Mouse (Mus musculus): ENCODE data around the gene Dis3l. TPM values are rescaled to one million over a fixed set of nuclear protein-coding genes. Genes with fewer than 3 reads are reported as not detected.

The Dis3l gene
- total and polyA plus RNA-seq, 2 experiments, result 7.7 to 10.8 TPM

- Histone ChIP-seq H3K79me2 (ENCODE audit: control insufficient read depth, insufficient read depth, low read length) (no peaks in the 10 kb centered on the region), H3K36me3 (ENCODE audit: control insufficient read depth, insufficient read depth, low read length) (no peaks in the 10 kb centered on the region), H3K4me3 (ENCODE audit: insufficient read depth, low read depth, low read length) (no peak overlapping the region), H3K9ac (ENCODE audit: low read depth, low read length) (no peak overlapping the region), H3K4me1 (ENCODE audit: control insufficient read depth, insufficient read depth, low read length) (no peaks in the 10 kb centered on the region), H3K27ac (replicated peaks; ENCODE audit: insufficient read depth, low read depth, low read length) (no peak overlapping the region), H3K27me3 (ENCODE audit: control insufficient read depth, insufficient read depth, low read length) (no peaks in the 10 kb centered on the region)
- no peak for DNase-seq (ENCODE audit: extremely low read depth, low read depth, low spot score)
- WGBS, result 86% methylated on average over 4 of the region's 4 CpGs
- TF ChIP-seq CTCF (IDR thresholded peaks at IDR 0.05; ENCODE audit: low read depth, low read length), result no peak
- no peak for TF ChIP-seq POLR2A (IDR thresholded peaks at IDR 0.05; ENCODE audit: extremely low read depth, insufficient read depth, low read length)
Observed at GRCm38 (mm10) chr9:64261023-64261422, 80.1 kb downstream of the Dis3l start.

GRCm38 (mm10) chr9:64259906-64260305 lies 81.2 kb downstream of the Dis3l start:
- no peaks in the 10 kb centered on the region for H3K27me3 ChIP-seq (ENCODE audit: control insufficient read depth, insufficient read depth, low read length)
- H3K36me3 ChIP-seq (ENCODE audit: control insufficient read depth, insufficient read depth, low read length), result no peaks in the 10 kb centered on the region
- DNase-seq (ENCODE audit: extremely low read depth, low read depth, low spot score), result no peak
- TF ChIP-seq CTCF (IDR thresholded peaks at IDR 0.05; ENCODE audit: low read depth, low read length) (no peak), POLR2A (IDR thresholded peaks at IDR 0.05; ENCODE audit: extremely low read depth, insufficient read depth, low read length) (no peak)
- no peak overlapping the region for H3K9ac ChIP-seq (ENCODE audit: low read depth, low read length)
- no peak overlapping the region for H3K4me3 ChIP-seq (ENCODE audit: insufficient read depth, low read depth, low read length)
- no peak overlapping the region for H3K27ac ChIP-seq (replicated peaks; ENCODE audit: insufficient read depth, low read depth, low read length)
- no peaks in the 10 kb centered on the region for H3K79me2 ChIP-seq (ENCODE audit: control insufficient read depth, insufficient read depth, low read length)
- H3K4me1 ChIP-seq (ENCODE audit: control insufficient read depth, insufficient read depth, low read length), result no peaks in the 10 kb centered on the region
- 93% methylated on average over 5 of the region's 5 CpGs for WGBS

Other genes starting within 250 kb of the Dis3l start
- not detected in 2 replicates for gene Lctl, start 224.1 kb downstream of the Dis3l start, total RNA-seq (2014; rRNA removed)
- gene Lctl, start 224.1 kb downstream of the Dis3l start, polyA plus RNA-seq (2012; rRNA removed), result not detected in 2 replicates
- gene Zwilch, start 168.2 kb downstream of the Dis3l start, total RNA-seq (2014; rRNA removed), result 0.94 and 1.6 TPM in 2 replicates
- gene Zwilch, start 168.2 kb downstream of the Dis3l start, polyA plus RNA-seq (2012; rRNA removed), result 0.12 and 0.25 TPM in 2 replicates
- gene Rpl4, start 167.9 kb downstream of the Dis3l start, total RNA-seq (2014; rRNA removed), result 401 and 408 TPM in 2 replicates
- gene Rpl4, start 167.9 kb downstream of the Dis3l start, polyA plus RNA-seq (2012; rRNA removed), result 250 and 270 TPM in 2 replicates
- 11.2 and 13.9 TPM in 2 replicates for gene Snapc5, start 162.0 kb downstream of the Dis3l start, total RNA-seq (2014; rRNA removed)
- 5.6 and 7.3 TPM in 2 replicates for gene Snapc5, start 162.0 kb downstream of the Dis3l start, polyA plus RNA-seq (2012; rRNA removed)
- 0.09 TPM in 1 of 2 replicates, not detected in the other for gene Uchl4, start 106.1 kb downstream of the Dis3l start, total RNA-seq (2014; rRNA removed)
- gene Uchl4, start 106.1 kb downstream of the Dis3l start, polyA plus RNA-seq (2012; rRNA removed), result not detected in 2 replicates
- gene Map2k1, start 87.7 kb downstream of the Dis3l start, total RNA-seq (2014; rRNA removed), result 34.7 and 40.3 TPM in 2 replicates
- gene Map2k1, start 87.7 kb downstream of the Dis3l start, polyA plus RNA-seq (2012; rRNA removed), result 26.4 and 26.8 TPM in 2 replicates
- 5.7 and 6.0 TPM in 2 replicates for gene Tipin, start 59.7 kb downstream of the Dis3l start, total RNA-seq (2014; rRNA removed)
- 1.4 and 2.5 TPM in 2 replicates for gene Tipin, start 59.7 kb downstream of the Dis3l start, polyA plus RNA-seq (2012; rRNA removed)
- gene Megf11, start 44.3 kb upstream of the Dis3l start, total RNA-seq (2014; rRNA removed), result 0.07 and 0.09 TPM in 2 replicates
- 0.02 and 0.13 TPM in 2 replicates for gene Megf11, start 44.3 kb upstream of the Dis3l start, polyA plus RNA-seq (2012; rRNA removed)